Mouse (Mus musculus): ENCODE measurements around the gene Ppp3r1.

Gene Ppp3r1

GRCm38 (mm10) chr11:17158858-17159737, at the start of gene Ppp3r1:
TSS of gene Ppp3r1 (plus strand) at chr11:17159263.
- peak; percentile 97 to 98 for DNase-seq

DNA sequence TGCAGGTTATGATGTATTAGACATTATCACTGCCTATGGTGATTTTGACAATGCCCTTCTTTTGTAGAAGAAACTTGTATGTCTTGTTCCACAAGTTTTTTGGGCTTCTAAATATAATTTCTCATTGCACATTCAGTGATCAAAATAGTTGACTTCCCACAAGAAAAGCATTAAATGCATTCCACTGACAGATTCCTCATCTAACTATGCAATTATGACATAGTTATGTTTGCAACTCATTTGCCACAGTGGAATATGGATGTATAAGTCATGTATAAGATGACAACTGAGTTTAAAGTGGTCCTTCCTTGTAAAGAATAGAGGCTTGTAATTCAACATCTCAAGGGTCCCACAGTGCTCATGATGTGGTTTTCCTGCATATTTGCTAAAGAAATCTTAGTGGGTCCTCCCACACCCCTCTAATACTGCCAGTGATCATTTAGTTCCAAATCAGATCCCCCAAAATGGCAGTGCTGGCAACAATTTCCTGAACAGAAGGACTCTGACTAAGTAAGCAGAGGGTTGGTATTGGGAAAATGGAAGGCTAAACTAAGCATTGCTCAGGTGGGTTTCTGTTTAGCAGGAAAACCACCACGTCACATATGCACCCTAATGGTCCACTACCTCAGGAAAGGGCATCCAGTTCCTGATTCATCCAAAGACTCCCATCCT, 46.5 kb upstream of the Ppp3r1 start:
- no peak for DNase-seq

GRCm38 (mm10) chr11:17126418-17126817, 32.6 kb upstream of the Ppp3r1 start:
- DNase-seq: no peak

DNA sequence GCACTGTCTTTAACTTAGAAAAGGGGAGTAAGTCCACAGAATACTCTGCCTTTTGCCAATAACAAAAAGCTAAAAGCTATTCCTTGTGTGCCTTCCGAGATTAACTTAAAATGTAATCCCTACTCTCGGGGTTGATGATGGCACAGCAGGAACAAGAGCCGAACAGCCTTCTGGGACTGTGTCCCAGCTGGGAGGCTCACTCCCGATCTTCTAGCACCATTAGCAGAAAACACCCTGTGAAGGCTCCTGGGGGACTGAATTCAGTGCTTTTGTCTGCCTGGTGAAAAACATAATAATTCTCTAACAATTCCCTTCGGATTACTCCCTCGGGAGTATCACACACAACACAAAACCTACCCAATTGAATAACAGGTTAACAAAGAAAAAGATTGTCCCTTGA, 23.4 kb upstream of the Ppp3r1 start:
- DNase-seq: no peak

- DNase-seq: no peak
These were observed 20.6 kb upstream of the Ppp3r1 start for GRCm38 (mm10) chr11:17138306-17139033.

- peak; percentile 23 to 49 for DNase-seq
These were observed 727 bp downstream of the Ppp3r1 start for GRCm38 (mm10) chr11:17159738-17160241.

DNA sequence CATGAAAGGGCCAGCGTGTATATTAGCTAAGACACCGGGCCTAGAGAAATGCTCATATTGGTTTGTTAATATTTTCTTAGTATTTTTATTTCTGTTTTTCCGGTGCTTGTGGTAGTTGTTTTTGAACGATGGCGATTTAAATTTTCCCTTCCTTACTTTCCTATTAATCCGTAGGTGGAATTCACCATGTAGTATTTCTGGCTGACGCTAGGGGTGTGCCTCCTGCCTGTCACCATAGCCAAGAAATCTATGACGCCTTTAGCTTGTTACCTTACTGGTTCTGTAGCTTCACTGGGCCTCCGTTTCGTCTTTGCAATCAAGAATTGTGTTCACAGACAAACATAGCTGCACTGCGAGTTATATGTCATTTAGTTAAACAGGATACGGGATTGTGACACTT, 1.2 kb downstream of the Ppp3r1 start:
- DNase-seq: peak; percentile 74 to 77

DNA sequence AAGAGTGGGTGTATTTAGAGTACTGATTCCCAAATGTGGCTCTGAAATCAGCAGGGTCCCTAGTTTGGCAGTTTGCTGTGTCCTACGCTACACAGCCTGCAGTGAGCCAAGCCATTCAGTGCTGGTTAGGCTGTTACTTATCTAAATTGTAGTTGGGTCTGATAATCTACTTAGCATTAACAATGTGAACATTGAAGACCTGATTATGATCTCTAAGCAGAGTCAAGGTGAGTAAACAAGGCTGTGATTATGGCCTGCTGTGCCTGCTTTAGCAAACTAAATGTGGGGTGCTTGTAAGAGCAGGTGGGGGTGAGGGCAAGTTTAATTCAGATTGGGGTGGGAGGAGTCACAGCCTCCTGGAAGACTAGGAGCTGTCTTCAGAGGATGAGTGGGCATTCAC, 4.9 kb downstream of the Ppp3r1 start:
- DNase-seq: peak in 1 of 2 experiments; percentile 14

- no peak for DNase-seq
These were observed 7.6 kb downstream of the Ppp3r1 start for GRCm38 (mm10) chr11:17166627-17167026.

GRCm38 (mm10) chr11:17169262-17169661, 10.2 kb downstream of the Ppp3r1 start:
- DNase-seq: no peak

DNA sequence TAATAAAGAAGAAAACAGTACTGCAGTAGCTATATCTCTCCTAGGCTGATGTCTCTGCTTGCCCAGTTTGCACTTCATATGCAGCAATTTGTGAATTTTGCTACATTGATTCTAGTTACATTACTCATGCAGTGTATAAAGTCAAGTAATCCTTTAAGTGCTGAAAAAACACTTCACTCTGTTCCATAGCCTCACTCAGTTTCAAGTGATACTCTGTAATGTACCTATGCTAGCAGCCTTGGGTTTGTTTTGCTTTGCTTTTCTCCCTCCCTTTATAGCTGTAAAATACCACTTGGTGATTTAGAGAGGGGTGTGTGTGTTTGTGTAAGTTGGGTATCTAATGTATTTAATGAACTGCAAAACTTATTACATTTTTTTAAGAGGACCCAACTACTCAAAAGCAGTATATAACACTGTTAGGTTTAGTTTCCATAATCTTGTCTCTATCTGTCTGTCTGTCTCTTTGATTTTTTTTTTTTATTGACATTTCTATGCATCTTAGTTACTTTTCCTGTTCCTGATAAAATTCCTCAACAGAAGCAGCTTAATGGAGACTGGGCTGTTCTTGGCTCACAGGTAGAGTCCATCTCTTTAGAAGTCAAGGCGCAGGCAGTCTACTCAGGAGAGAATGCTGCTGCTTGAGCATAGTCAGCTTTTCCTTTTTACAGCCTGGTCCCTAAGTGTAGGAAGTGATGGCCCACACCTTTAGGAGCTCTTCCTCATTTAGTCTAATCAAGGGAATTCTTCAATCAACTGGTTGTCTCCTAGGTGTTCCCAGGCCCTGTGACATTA, 12.1 kb downstream of the Ppp3r1 start:
- no peak for DNase-seq

DNA sequence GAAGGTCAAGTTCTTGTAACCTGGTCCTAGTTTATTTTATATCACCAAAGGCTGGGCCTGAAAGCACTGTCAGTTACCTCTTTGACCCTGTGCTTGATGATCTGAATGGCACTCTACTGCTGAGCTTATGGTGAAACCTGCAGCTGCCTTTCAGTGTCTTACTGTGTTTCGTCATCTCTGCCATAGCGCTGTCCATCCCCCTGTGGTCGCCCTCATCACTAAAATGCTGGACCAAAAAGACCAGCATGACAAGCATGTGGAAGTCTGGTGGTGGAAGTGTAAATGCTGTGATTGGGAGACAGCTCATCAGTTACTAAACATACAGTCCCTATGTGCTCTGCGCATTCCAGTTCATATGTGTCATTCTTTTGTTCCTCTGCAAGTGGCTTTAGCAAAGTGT, 13.2 kb downstream of the Ppp3r1 start:
- no peak for DNase-seq

GRCm38 (mm10) chr11:17176638-17177037, 17.6 kb downstream of the Ppp3r1 start:
- no peak for DNase-seq

- no peak for DNase-seq
These were observed 21.7 kb downstream of the Ppp3r1 start for GRCm38 (mm10) chr11:17180753-17181152.

DNA sequence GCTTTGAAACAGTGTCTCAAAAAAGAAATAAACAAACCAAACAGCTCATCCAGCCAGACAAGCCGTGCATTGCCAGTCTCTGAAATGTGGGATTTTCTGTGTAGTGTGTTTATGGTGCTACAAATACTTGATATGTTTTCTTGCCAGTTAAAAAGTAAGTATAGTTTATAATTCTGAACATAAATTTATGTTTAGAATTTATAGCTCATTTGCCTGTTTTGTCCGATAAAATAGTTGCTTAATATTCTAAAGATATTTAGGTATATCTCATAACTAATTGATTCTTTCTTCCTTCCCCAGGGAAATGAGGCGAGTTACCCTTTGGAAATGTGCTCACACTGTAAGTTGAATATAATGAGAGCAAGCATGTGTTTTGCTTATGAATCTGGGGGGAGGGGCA, 22.7 kb downstream of the Ppp3r1 start, which contains the start of gene Wdr92:
Gene Wdr92, plus strand, starts transcription at position 301 of the 400 bp plus-strand sequence.
- no peak for DNase-seq

DNA sequence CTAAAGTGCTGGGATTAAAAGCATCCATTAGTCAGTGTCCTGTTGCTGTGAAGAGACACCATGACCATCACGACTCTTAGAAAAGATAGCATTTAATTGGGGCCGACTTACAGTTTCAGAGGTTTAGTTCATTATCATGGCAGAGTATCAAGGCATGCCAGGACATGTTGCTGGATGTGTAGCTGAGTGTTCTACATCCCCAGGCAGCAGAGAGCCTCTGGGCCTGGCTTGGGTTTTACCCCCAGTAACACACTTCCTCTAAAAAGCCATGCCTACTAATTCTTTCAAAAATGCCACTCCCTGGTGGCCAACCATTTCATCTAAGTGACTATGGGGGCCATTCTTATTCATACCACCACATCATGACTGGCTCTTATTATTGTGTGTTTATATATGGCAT, 24.1 kb downstream of the Ppp3r1 start:
- no peak for DNase-seq

GRCm38 (mm10) chr11:17187649-17188048, 28.6 kb downstream of the Ppp3r1 start:
- DNase-seq: no peak

- DNase-seq: no peak
These were observed 29.7 kb downstream of the Ppp3r1 start for GRCm38 (mm10) chr11:17188786-17189185.

- peak; percentile 20 to 45 for DNase-seq
These were observed 33.2 kb downstream of the Ppp3r1 start for GRCm38 (mm10) chr11:17192151-17192844.

DNA sequence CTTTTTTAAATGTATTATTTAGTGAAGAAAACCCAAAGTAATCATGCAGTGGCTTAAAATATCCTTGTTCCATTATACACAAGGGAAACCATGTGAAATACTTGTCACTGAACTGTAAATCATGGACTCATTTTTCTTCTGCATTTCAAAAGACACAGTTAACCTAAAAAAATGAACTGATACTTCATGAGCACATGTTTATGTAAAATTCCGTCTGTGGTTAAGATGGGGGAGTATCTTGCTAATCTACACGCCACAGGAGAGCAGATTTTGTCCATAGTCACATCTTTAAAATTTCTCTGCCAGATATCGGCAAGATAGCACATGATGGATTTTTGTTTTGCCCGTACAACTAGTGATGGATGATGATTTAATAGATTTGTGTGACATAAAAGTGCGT, 40.1 kb downstream of the Ppp3r1 start:
- no peak for DNase-seq

DNA sequence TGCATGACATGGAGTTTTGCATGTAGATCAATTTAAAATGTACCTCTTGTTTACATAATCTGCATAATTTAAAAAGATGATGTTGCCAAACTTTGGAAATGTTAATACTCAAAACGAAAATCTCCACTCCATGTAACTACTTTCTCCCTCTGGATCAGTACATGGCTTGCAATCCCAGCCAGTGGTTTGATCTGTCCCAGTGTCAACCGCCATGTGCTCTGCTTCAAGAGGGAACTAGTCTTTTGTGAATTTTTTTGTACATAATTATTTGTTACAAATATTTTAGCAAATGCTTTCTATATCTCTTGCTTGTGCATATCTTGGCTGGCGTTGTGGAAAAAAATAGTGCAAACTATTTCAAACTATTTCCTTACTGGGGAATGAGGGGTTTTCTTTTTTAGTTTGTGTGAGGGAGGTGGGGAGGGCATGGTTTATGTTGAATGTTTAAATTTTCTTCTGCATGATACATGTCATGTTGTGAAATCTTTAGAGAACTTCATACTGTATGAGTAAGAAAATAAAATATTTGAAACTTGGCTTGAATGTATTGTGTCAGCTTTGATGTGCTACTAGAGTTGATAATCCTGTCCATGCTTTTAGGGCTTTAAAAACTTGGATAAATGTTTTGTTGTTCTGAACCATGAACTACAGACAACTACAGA, 40.9 kb downstream of the Ppp3r1 start:
- DNase-seq: no peak
